Mouse (Mus musculus) ES-Bruce4 (cell line): Measurements from ENCODE around the gene Ttc7b.

Source experiments
- CTCF ChIP-seq: IDR thresholded peaks from one replicate; pipeline ENCODE4 v1.8.1; 2011; ENCODE audit warnings: low read depth, low read length
- POLR2A ChIP-seq: IDR thresholded peaks from one replicate; pipeline ENCODE4 v1.8.1; 2011; ENCODE audit warnings: low read length; ENCODE audit not compliant: insufficient read depth

GRCm38 (mm10) chr12:100358040-100358620 is 162.5 kb downstream of the Ttc7b start:
- no peak for TF ChIP-seq POLR2A
- no peak for TF ChIP-seq CTCF
